Mouse (Mus musculus): ENCODE measurements around the gene Epb42. TPM values are rescaled to one million over a fixed set of nuclear protein-coding genes. Genes with fewer than 3 reads are reported as not detected.

The Epb42 gene
- 136 and 167 TPM in 2 replicates for polyA plus RNA-seq (2011; ENCODE audit: insufficient read depth, insufficient read length, low replicate concordance, missing spikeins)

DNA sequence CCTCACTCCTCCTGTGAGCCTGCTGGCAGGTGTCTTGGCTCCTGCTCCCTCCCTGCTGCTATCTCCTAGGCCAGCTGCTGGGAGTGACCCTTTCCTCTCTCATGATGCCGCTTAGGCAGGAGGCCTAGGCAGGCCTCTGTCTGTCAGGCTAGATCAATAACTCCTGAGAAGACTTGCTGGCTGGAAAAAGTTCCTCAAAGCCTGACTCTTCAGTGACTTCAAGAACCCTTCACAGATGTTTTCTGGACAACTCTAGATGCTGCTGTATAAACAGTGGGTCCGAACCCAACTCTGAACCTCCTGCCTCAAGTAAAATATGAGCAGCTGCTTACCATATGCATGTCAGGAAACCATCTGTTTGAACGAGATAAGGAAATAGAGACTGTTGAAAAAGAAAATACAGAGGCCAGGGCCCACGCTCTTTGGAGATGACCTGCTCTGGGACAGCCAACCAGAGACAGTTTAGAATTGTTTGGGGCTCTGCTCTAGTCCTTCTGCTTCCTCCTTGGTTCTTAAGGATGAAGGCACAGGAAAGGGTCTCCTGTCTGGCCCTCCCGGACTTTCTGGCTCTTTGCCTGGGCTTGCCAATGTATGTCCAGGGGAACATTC, at the start of gene Epb42:
TSS of gene Epb42 (minus strand) at position 340 of the 609 bp plus-strand sequence.
- TF ChIP-seq POLR2A (IDR thresholded peaks at IDR 0.05; ENCODE audit: borderline replicate concordance, control insufficient read depth, low read depth, low read length) (no peak), CTCF (IDR thresholded peaks at IDR 0.05; ENCODE audit: control insufficient read depth, insufficient read depth, low read length) (no peak)
- H3K4me3 ChIP-seq (replicated peaks; ENCODE audit: control insufficient read depth, low read depth, low read length), result peak within 1 kb of the TSS; percentile 76
- H3K4me1 ChIP-seq (ENCODE audit: control insufficient read depth, insufficient read depth, low read length), result no peaks in the 10 kb centered on the region
- H3K27ac ChIP-seq (ENCODE audit: control insufficient read depth, insufficient read depth, low read depth, low read length, poor library complexity), result peak within 1 kb of the TSS; percentile 93
- WGBS, result 31% methylated on average over 5 of the region's 5 CpGs

DNA sequence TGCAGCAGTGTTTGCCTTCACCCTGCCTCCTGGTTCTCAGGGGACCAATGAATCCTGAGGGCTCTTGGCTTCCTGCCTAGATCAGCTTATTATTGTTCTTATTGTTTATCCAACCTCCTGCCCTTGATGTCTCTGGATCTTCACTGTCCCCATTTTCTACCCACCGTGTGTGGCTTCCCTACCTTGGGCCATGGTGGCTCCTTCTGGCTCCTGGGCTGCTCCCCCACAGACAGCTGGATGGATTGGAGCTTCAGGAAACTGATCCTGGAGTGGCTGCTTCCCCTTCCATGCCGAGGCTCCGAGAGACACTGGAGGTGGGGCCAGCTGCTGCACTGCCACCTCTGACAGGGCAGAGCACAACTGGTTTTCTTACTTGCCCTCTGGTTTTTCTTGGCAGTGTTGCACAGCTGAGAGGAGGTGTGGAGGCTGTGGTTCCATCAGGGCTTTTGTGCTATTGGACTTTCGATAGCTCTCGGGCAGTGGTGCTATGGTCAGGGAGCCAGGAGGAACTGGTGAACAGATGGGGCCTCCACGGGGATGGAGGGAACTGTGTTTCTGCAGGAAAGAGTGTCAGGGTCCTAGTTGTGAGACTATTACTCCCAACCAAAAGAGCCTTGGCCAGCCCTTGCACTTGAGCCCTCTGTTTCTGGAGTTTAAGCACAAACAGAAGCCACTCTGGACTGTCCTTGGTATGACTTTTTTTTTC, 48.8 kb upstream of the Epb42 start, which contains the start of gene Tgm5:
TSS of gene Tgm5 (minus strand) at position 362 of the 706 bp plus-strand sequence.
- Histone ChIP-seq H3K27ac (ENCODE audit: control insufficient read depth, insufficient read depth, low read depth, low read length, poor library complexity) (no peak within 1 kb of the TSS), H3K4me3 (replicated peaks; ENCODE audit: control insufficient read depth, low read depth, low read length) (no peak within 1 kb of the TSS), H3K4me1 (ENCODE audit: control insufficient read depth, insufficient read depth, low read length) (peaks cover 1% of the 10 kb centered on the region; the same call in 1 of the 2 replicates)
- TF ChIP-seq POLR2A (IDR thresholded peaks at IDR 0.05; ENCODE audit: borderline replicate concordance, control insufficient read depth, low read depth, low read length) (no peak), CTCF (IDR thresholded peaks at IDR 0.05; ENCODE audit: control insufficient read depth, insufficient read depth, low read length) (no peak)
- 19% methylated on average over 6 of the region's 6 CpGs for WGBS

DNA sequence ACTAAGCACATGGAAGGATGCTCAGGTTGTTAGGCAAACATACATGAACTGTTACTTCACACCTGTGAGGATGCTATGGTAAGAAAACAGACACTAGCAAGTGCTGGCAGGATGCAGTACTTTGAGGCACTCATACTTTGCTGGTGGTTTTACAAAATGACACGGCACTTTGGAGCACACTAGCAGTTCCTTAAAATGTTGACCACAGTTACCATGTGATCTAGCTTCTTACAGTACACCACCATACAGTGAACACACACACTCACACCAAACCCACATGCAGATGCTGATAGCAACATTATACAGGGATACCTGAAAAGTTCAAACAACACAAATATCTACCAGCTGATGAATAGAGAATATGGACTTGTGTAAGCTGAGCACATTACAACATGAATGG, 45.8 kb upstream of the Epb42 start:
- Histone ChIP-seq H3K27ac (ENCODE audit: control insufficient read depth, insufficient read depth, low read depth, low read length, poor library complexity) (no peak overlapping the region; the same call in 1 of the 2 replicates), H3K4me3 (replicated peaks; ENCODE audit: control insufficient read depth, low read depth, low read length) (no peak overlapping the region), H3K4me1 (ENCODE audit: control insufficient read depth, insufficient read depth, low read length) (peaks cover 1% of the 10 kb centered on the region; the same call in 1 of the 2 replicates)
- no peak for TF ChIP-seq CTCF (IDR thresholded peaks at IDR 0.05; ENCODE audit: control insufficient read depth, insufficient read depth, low read length)
- TF ChIP-seq POLR2A (IDR thresholded peaks at IDR 0.05; ENCODE audit: borderline replicate concordance, control insufficient read depth, low read depth, low read length), result no peak
- 0% methylated on average over 1 of the region's 1 CpGs for WGBS

DNA sequence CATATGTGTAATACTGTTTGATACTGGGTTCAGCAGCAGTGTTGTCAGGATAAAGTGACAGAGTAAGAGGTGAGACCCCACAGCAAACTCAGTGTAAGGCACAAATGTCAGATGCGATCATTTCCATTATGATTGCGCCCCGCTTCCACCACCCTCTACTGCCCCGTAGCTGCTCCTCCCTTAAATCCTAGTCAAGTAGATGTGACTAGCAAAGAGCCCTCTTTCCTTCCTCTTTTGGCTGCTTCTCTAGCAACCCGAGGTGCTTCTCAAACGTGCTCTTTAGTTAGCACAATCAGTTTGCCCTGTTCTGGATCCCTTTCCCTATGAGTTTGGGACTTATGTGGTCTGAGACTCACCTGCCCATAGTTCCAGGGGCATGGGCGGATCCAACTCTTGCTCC, 37.9 kb upstream of the Epb42 start:
- Histone ChIP-seq H3K4me1 (ENCODE audit: control insufficient read depth, insufficient read depth, low read length) (no peaks in the 10 kb centered on the region), H3K27ac (ENCODE audit: control insufficient read depth, insufficient read depth, low read depth, low read length, poor library complexity) (no peak overlapping the region), H3K4me3 (replicated peaks; ENCODE audit: control insufficient read depth, low read depth, low read length) (no peak overlapping the region)
- 14% methylated on average over 7 of the region's 7 CpGs for WGBS
- TF ChIP-seq POLR2A (IDR thresholded peaks at IDR 0.05; ENCODE audit: borderline replicate concordance, control insufficient read depth, low read depth, low read length) (no peak), CTCF (IDR thresholded peaks at IDR 0.05; ENCODE audit: control insufficient read depth, insufficient read depth, low read length) (no peak)

DNA sequence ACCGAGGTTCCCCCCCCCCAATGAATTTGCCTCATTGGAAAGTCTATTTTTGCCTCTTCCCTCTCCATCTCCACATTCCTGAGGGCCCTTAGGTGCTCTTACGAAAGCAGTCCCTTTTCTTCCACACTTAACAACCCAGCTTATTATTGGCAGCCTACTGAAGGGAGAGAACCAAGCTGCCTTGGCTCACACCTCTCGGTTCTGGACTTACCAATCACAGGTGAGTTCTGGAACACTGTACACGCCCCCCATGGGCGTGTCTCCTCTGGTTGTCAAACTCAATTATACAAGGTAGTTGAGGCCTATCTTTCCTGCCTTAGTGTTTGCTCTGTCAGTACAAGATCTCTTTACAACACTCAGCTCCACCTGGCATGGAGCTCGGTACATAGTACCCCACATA, 35.0 kb upstream of the Epb42 start:
- Histone ChIP-seq H3K27ac (ENCODE audit: control insufficient read depth, insufficient read depth, low read depth, low read length, poor library complexity) (no peak overlapping the region), H3K4me3 (replicated peaks; ENCODE audit: control insufficient read depth, low read depth, low read length) (no peak overlapping the region), H3K4me1 (ENCODE audit: control insufficient read depth, insufficient read depth, low read length) (no peaks in the 10 kb centered on the region)
- 83% methylated on average over 6 of the region's 6 CpGs for WGBS
- TF ChIP-seq POLR2A (IDR thresholded peaks at IDR 0.05; ENCODE audit: borderline replicate concordance, control insufficient read depth, low read depth, low read length), result no peak
- TF ChIP-seq CTCF (IDR thresholded peaks at IDR 0.05; ENCODE audit: control insufficient read depth, insufficient read depth, low read length), result no peak

DNA sequence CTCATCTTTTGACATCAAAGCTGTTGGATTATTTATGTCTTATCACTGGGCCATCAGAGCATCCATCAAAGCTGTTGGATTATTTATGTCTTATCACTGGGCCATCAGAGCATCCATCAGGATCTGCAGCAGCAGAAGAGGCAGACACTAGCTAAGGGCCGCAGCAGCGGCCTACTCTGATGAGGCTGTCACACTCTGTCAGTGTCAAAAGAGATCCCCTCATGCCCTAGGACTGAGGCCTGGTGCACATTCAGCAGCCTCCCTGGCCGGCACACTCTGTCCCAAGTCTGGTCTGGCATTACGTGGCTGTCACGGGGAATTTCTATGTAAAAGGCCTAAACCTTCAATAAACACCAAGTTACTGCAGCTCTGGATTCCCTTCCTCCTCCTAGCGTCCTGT, 32.6 kb upstream of the Epb42 start:
- Histone ChIP-seq H3K4me3 (replicated peaks; ENCODE audit: control insufficient read depth, low read depth, low read length) (no peak overlapping the region), H3K27ac (ENCODE audit: control insufficient read depth, insufficient read depth, low read depth, low read length, poor library complexity) (no peak overlapping the region), H3K4me1 (ENCODE audit: control insufficient read depth, insufficient read depth, low read length) (no peaks in the 10 kb centered on the region)
- TF ChIP-seq CTCF (IDR thresholded peaks at IDR 0.05; ENCODE audit: control insufficient read depth, insufficient read depth, low read length) (no peak), POLR2A (IDR thresholded peaks at IDR 0.05; ENCODE audit: borderline replicate concordance, control insufficient read depth, low read depth, low read length) (no peak)
- WGBS, result 88% methylated on average over 6 of the region's 6 CpGs

DNA sequence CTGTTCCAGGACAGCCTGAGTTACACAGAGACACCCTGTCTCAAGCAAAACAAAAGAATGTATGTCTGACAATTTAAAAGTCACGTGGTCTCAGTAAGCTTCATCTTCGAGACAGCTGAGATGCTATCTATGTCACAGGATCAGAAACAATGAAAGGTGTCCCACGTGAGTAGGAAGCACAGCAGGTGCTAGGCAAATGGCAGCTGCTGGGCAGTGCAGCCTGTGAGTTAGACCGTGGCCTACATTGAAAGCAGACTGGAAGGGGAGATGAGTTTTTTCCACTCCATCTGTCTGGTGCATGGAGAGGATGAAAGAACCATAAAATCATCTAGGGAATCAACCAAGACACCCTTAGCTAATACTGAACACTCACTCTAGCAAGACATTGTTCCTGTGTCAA, 30.2 kb upstream of the Epb42 start:
- H3K4me1 ChIP-seq (ENCODE audit: control insufficient read depth, insufficient read depth, low read length), result no peaks in the 10 kb centered on the region
- no peak overlapping the region for H3K27ac ChIP-seq (ENCODE audit: control insufficient read depth, insufficient read depth, low read depth, low read length, poor library complexity)
- 69% methylated on average over 4 of the region's 4 CpGs for WGBS
- no peak for TF ChIP-seq CTCF (IDR thresholded peaks at IDR 0.05; ENCODE audit: control insufficient read depth, insufficient read depth, low read length)
- no peak for TF ChIP-seq POLR2A (IDR thresholded peaks at IDR 0.05; ENCODE audit: borderline replicate concordance, control insufficient read depth, low read depth, low read length)
- H3K4me3 ChIP-seq (replicated peaks; ENCODE audit: control insufficient read depth, low read depth, low read length), result no peak overlapping the region

DNA sequence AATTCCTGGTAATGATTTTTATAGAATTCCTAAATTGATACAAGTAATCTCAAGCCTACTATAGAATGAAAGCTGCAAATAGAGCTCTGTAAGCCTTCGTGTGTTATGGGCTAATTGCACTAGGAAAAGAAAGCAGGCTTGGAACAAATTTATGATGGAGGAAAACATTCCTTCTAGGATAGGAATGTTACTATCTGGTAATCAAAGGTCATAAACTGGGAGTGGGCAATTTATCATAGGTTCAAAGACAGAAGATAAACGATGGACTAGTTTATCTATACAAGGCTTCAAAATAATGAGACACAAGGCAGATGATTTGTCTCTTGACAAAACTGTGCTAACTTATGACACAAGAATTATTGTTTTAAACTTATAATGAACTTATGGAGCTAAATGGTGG, 24.4 kb upstream of the Epb42 start:
- Histone ChIP-seq H3K4me3 (replicated peaks; ENCODE audit: control insufficient read depth, low read depth, low read length) (no peak overlapping the region), H3K27ac (ENCODE audit: control insufficient read depth, insufficient read depth, low read depth, low read length, poor library complexity) (no peak overlapping the region), H3K4me1 (ENCODE audit: control insufficient read depth, insufficient read depth, low read length) (no peaks in the 10 kb centered on the region)
- 77% methylated on average over 2 of the region's 2 CpGs for WGBS
- TF ChIP-seq CTCF (IDR thresholded peaks at IDR 0.05; ENCODE audit: control insufficient read depth, insufficient read depth, low read length) (no peak), POLR2A (IDR thresholded peaks at IDR 0.05; ENCODE audit: borderline replicate concordance, control insufficient read depth, low read depth, low read length) (no peak)
